Mouse (Mus musculus): ENCODE measurements around the gene 6030408B16Rik.
"Not testable (repeated sequence)": the region's sequence is repeated elsewhere in the genome, so short reads cannot be mapped to it uniquely, and the experiment has no call there.

The 6030408B16Rik gene

DNA sequence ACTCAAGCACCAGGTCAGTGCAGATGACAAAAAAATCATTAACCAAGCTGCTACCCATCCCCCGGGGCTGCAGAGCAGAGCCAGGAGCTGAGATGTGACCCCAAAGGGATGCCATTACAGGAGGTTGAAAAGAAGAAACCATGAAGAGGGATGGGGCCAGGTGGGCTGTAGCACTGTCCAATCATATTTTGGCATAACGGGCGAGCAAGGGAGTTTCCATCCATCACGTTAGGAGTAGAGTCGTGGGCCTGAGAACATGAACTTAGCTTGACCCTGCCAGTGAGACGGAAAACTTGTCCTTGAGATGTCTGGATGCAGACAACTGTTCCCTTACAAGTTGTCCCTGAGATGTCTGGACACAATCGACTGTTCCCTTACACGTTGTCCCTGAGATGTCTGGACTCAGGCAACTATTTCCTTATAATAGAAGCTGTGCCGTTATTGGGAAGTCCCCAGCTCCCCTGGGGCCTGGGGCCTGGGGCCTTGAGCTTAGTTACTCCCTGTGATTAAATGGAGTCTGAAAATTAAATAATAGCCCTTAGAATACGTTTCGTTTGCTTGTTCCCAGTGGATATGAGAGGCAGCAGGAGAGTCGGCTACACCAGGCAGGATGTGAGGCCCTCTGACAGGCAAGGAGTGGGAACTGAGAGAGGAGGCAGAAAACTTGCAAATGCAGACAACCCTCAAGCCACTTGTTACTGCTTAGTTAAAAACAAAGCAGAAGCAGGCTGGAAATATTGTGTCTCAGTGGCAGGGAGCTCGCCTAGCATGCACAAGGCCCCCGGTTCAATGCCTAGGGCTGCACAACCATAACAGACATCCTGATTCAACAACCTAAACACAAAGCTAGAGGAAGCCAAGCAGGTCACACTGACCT, 26.1 kb downstream of the 6030408B16Rik start:
- Histone ChIP-seq H3K36me3 (ENCODE audit: control insufficient read depth, insufficient read depth, low read length, poor library complexity, severe bottlenecking) (no peaks in the 10 kb centered on the region), H3K27me3 (ENCODE audit: control insufficient read depth, insufficient read depth, low read length, poor library complexity, severe bottlenecking) (no peaks in the 10 kb centered on the region)
- peak; percentile 62 for DNase-seq (ENCODE audit: low read depth, low spot score)

GRCm38 (mm10) chr15:101320010-101320617, 27.1 kb downstream of the 6030408B16Rik start:
- Histone ChIP-seq H3K36me3 (ENCODE audit: control insufficient read depth, insufficient read depth, low read length, poor library complexity, severe bottlenecking) (no peaks in the 10 kb centered on the region), H3K27me3 (ENCODE audit: control insufficient read depth, insufficient read depth, low read length, poor library complexity, severe bottlenecking) (no peaks in the 10 kb centered on the region)
- DNase-seq (ENCODE audit: low read depth, low spot score): no peak

DNA sequence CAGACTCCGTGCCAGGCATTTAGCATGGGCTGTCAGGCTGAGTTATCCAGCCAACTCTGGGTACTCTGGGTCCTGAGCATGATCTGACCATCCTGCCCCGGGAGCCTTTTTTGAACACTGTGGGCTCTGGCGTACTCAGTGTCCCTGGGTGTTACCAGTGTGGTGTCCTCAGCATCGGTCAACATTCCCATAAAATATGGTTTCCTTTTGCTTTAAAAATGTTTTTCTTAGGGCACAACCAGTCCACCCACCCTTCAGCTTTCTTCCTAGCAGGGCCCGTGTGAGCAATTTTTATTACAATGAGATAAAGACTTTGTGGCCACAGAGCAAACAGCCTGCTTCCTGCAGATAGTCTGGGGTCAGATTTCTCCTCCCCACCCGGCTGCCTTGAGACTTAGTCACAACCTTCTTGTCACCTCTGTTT, 27.6 kb downstream of the 6030408B16Rik start:
- H3K27me3 ChIP-seq (ENCODE audit: control insufficient read depth, insufficient read depth, low read length, poor library complexity, severe bottlenecking): no peaks in the 10 kb centered on the region
- no peaks in the 10 kb centered on the region for H3K36me3 ChIP-seq (ENCODE audit: control insufficient read depth, insufficient read depth, low read length, poor library complexity, severe bottlenecking)
- DNase-seq (ENCODE audit: low read depth, low spot score): no peak

DNA sequence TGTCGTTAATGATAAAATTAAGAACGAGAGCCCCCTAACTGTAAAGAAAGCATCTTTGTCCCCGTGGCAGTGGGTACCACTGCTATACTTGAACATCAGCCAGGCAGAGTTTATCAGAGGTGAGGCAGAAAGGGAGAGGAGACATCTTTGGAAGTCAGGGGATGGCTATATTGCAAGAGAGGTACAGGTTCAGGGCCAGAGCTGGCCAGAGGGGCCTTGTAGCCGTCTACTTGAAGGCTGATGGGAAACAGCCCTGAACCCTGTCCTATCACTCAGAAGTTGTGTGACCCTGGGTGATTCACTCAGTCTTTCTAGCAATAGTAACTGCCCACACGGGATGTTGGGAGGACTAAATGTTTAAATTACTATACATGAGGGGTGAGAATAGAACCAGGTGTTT, 28.1 kb downstream of the 6030408B16Rik start:
- no peaks in the 10 kb centered on the region for H3K36me3 ChIP-seq (ENCODE audit: control insufficient read depth, insufficient read depth, low read length, poor library complexity, severe bottlenecking)
- H3K27me3 ChIP-seq (ENCODE audit: control insufficient read depth, insufficient read depth, low read length, poor library complexity, severe bottlenecking): no peaks in the 10 kb centered on the region
- DNase-seq (ENCODE audit: low read depth, low spot score): no peak

- no peaks in the 10 kb centered on the region for H3K27me3 ChIP-seq (ENCODE audit: control insufficient read depth, insufficient read depth, low read length, poor library complexity, severe bottlenecking)
- no peak for DNase-seq (ENCODE audit: low read depth, low spot score)
- H3K36me3 ChIP-seq (ENCODE audit: control insufficient read depth, insufficient read depth, low read length, poor library complexity, severe bottlenecking): no peaks in the 10 kb centered on the region
Observed at GRCm38 (mm10) chr15:101322106-101322505, 29.1 kb downstream of the 6030408B16Rik start.

- H3K27me3 ChIP-seq (ENCODE audit: control insufficient read depth, insufficient read depth, low read length, poor library complexity, severe bottlenecking): no peaks in the 10 kb centered on the region
- no peak for DNase-seq (ENCODE audit: low read depth, low spot score)
- H3K36me3 ChIP-seq (ENCODE audit: control insufficient read depth, insufficient read depth, low read length, poor library complexity, severe bottlenecking): no peaks in the 10 kb centered on the region
Observed at GRCm38 (mm10) chr15:101322640-101323039, 29.6 kb downstream of the 6030408B16Rik start.

- no peaks in the 10 kb centered on the region for H3K36me3 ChIP-seq (ENCODE audit: control insufficient read depth, insufficient read depth, low read length, poor library complexity, severe bottlenecking)
- no peak for DNase-seq (ENCODE audit: low read depth, low spot score)
- no peaks in the 10 kb centered on the region for H3K27me3 ChIP-seq (ENCODE audit: control insufficient read depth, insufficient read depth, low read length, poor library complexity, severe bottlenecking)
Observed at GRCm38 (mm10) chr15:101323511-101323910, 30.5 kb downstream of the 6030408B16Rik start.

- not testable (repeated sequence) for DNase-seq (ENCODE audit: low read depth, low spot score); H3K27me3 ChIP-seq (ENCODE audit: control insufficient read depth, insufficient read depth, low read length, poor library complexity, severe bottlenecking); H3K36me3 ChIP-seq (ENCODE audit: control insufficient read depth, insufficient read depth, low read length, poor library complexity, severe bottlenecking)
Observed at GRCm38 (mm10) chr15:101324409-101324808, 31.4 kb downstream of the 6030408B16Rik start.

DNA sequence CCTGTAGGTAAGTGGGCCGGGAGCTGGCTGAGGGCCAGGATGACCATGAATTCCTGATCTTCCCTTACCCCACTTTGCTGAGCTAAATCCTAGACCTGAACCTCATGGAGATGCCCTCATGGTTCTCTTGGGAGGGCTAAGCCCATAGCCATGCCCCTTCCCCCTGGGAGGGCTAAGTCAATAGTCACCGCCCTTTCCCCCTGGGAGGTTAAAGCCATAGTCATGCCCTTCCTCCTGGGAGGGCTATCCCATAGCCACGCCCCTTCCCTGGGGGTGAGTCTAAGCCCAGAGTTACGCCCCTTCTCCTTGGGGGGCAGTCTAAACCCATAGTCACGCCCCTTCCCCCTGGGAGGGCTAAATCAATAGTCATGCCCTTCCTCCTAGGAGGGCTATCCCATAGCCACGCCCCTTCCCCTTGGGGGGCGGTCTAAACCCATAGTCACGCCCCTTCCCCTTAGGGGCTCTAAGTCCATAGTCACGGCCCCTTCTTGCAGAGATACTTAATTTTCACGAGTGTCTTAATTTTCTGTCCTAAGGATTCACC, 33.1 kb downstream of the 6030408B16Rik start:
- no peaks in the 10 kb centered on the region for H3K27me3 ChIP-seq (ENCODE audit: control insufficient read depth, insufficient read depth, low read length, poor library complexity, severe bottlenecking)
- no peak for DNase-seq (ENCODE audit: low read depth, low spot score)
- no peaks in the 10 kb centered on the region for H3K36me3 ChIP-seq (ENCODE audit: control insufficient read depth, insufficient read depth, low read length, poor library complexity, severe bottlenecking)

DNA sequence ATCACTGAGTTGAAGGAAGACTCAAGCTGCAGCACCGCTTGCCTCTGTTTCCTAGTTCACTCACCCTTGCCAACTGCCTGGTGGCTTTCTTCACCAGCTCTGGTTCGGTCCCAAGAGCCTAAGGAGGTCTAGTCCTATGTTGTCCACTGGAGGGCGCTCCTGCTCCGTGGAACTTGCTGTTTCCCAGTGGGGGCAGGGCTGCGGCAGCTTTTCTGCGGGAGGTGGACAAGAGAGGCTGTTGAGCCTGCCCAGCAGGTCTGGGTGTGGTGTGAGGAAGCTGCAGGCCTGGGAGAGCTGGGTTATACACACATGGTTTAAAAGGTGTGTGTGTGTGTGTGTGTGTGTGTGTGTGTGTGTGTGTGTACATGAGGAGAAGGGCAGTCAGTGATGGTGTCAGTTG, 34.3 kb downstream of the 6030408B16Rik start:
- Histone ChIP-seq H3K36me3 (ENCODE audit: control insufficient read depth, insufficient read depth, low read length, poor library complexity, severe bottlenecking) (no peaks in the 10 kb centered on the region), H3K27me3 (ENCODE audit: control insufficient read depth, insufficient read depth, low read length, poor library complexity, severe bottlenecking) (no peaks in the 10 kb centered on the region)
- DNase-seq (ENCODE audit: low read depth, low spot score): peak; percentile 78

- Histone ChIP-seq H3K27me3 (ENCODE audit: control insufficient read depth, insufficient read depth, low read length, poor library complexity, severe bottlenecking) (no peaks in the 10 kb centered on the region), H3K36me3 (ENCODE audit: control insufficient read depth, insufficient read depth, low read length, poor library complexity, severe bottlenecking) (no peaks in the 10 kb centered on the region)
- no peak for DNase-seq (ENCODE audit: low read depth, low spot score)
Observed at GRCm38 (mm10) chr15:101328876-101329563, 36.0 kb downstream of the 6030408B16Rik start.

DNA sequence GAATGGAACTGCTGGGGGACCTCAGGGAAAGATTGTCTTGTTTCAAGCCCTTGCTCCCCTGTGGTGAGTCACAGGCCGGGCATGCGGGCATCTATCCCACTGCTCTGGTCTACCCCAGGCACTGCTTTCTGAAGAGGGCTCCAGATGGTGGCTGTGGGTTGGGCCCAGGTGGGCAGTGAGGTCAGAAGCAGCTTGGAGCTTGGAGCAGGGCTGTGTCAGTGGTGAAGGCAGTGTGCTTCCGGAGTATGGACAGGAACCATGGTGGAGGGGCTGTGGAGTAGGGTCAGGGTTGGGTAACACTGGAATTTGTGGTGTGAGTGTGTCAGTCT, 36.5 kb downstream of the 6030408B16Rik start:
- H3K36me3 ChIP-seq (ENCODE audit: control insufficient read depth, insufficient read depth, low read length, poor library complexity, severe bottlenecking): no peaks in the 10 kb centered on the region
- DNase-seq (ENCODE audit: low read depth, low spot score): no peak
- H3K27me3 ChIP-seq (ENCODE audit: control insufficient read depth, insufficient read depth, low read length, poor library complexity, severe bottlenecking): no peaks in the 10 kb centered on the region

DNA sequence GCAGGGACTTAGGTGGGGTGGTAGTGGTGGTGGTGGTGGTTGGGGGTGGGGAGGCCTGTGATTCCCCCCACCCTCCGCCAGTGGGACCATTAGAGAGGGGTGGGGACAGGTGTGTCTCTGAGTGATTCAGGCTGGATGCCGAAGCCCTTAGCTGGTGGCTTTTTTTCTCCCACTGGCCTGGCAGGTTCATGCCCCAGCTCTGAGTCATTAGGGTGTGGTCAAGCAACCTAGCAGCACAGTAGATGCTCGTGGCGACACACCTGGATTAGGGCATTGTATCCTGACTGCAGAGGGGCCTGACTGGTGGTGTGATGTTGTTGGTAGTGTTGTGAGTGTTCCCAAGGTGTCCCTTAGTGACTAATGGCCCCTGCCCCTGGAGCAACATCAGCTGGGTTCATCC, 38.1 kb downstream of the 6030408B16Rik start:
- Histone ChIP-seq H3K36me3 (ENCODE audit: control insufficient read depth, insufficient read depth, low read length, poor library complexity, severe bottlenecking) (no peaks in the 10 kb centered on the region), H3K27me3 (ENCODE audit: control insufficient read depth, insufficient read depth, low read length, poor library complexity, severe bottlenecking) (no peaks in the 10 kb centered on the region)
- no peak for DNase-seq (ENCODE audit: low read depth, low spot score)

DNA sequence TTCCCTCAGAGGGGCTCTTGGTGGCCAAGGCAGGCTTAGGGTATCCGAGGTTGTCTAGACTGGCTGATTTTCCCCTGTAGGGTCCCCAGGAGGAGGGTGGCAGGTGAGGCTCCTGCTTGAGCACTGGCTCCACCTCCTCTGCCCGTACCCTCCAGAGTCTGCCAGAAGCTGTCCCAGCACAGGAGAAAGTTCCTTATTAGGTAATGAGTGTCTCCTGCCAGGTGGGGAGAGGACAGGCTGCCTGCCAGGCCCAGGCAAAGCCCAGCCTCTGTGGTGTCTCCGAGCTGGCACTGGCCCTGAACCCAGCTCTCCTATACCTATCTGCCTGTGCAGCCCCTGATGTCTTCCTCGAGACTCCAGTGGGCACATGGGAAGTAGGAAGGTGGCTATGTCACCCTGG, 39.4 kb downstream of the 6030408B16Rik start:
- no peak for DNase-seq (ENCODE audit: low read depth, low spot score)
- Histone ChIP-seq H3K27me3 (ENCODE audit: control insufficient read depth, insufficient read depth, low read length, poor library complexity, severe bottlenecking) (no peaks in the 10 kb centered on the region), H3K36me3 (ENCODE audit: control insufficient read depth, insufficient read depth, low read length, poor library complexity, severe bottlenecking) (no peaks in the 10 kb centered on the region)

- H3K36me3 ChIP-seq (ENCODE audit: control insufficient read depth, insufficient read depth, low read length, poor library complexity, severe bottlenecking): no peaks in the 10 kb centered on the region
- no peak for DNase-seq (ENCODE audit: low read depth, low spot score)
- H3K27me3 ChIP-seq (ENCODE audit: control insufficient read depth, insufficient read depth, low read length, poor library complexity, severe bottlenecking): no peaks in the 10 kb centered on the region
Observed at GRCm38 (mm10) chr15:101333165-101333564, 40.2 kb downstream of the 6030408B16Rik start.
